In the genomic region with DNA sequence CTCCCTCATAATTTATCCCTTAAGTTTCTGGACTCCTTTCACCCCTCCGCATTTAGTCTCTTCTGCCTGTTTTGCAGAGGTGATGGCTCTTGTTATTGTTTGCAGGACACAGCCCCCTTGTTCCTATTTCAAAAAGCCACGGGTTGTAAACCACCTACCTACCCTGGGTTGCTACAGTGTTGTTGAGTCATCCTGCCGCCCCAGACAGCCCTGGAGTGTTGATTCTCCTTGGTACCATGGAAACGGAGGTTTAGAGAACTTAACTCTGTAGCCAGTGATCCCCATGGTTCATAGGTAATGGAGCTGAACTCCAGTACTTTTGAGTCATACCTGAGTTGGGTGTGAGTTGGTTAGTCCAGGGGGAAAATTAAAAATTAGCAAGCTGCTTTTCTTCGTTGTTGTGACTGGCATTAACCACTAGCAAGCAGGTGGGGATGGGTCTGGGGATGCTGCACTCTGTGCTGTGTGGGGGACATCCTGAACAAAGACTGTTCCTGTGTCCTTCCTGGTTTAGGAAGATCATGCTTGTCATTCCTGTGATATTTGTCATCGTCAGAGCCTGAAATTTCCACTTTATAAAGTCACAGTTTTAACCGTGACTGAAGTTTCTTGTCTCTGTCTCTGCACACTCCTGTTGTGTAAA, we compare ENCODE assay signal across 8 mouse cellular contexts. TPM values are rescaled to one million over a fixed set of nuclear protein-coding genes. Genes with fewer than 3 reads are reported as not detected.
DNase-seq lines count a peak whose midpoint lies in the region; ATAC-seq and TF ChIP-seq lines count a peak whose summit lies in the region.

No protein-coding gene starts in this region.

- ATAC-seq in neural tube, embryonic 11.5 days (ENCODE audit: insufficient read depth, low FRiP score, low TSS enrichment) = no peak
- no peak for ATAC-seq in hindbrain, postnatal 0 days
- ATAC-seq in stomach, embryonic 16.5 days (ENCODE audit: insufficient read depth, low FRiP score) = no peak

- no peak for TF ChIP-seq CTCF in hindbrain, postnatal 0 days (IDR thresholded peaks at IDR 0.05; ENCODE audit: low read depth)

- H3K4me2 ChIP-seq in neural tube, embryonic 11.5 days (ENCODE audit: low read depth) = peak overlapping the region; percentile 71
- H3K4me2 ChIP-seq in hindbrain, postnatal 0 days (ENCODE audit: low read depth, low read length) = peak overlapping the region; percentile 76
- peak overlapping the region; percentile 78 for H3K4me2 ChIP-seq in stomach, embryonic 16.5 days (ENCODE audit: low read depth, low read length)

- H3K27ac ChIP-seq in neural tube, embryonic 11.5 days (ENCODE audit: low read depth, low read length) = no peak overlapping the region
- H3K27ac ChIP-seq in hindbrain, postnatal 0 days = peak overlapping the region; percentile 20; the same call in 1 of the 2 replicates
- peak overlapping the region; percentile 21; the same call in 1 of the 2 replicates for H3K27ac ChIP-seq in stomach, embryonic 16.5 days (ENCODE audit: low read length)

- H3K9ac ChIP-seq in neural tube, embryonic 11.5 days (ENCODE audit: low read length) = no peak overlapping the region; the same call in 1 of the 2 replicates
- peak overlapping the region; percentile 100 for H3K9ac ChIP-seq in hindbrain, postnatal 0 days (replicated peaks; ENCODE audit: low read length)
- peak overlapping the region; percentile 56 for H3K9ac ChIP-seq in stomach, embryonic 16.5 days (ENCODE audit: low read length)

- WGBS in neural tube, embryonic 11.5 days = 15% methylated on average over 7 of the region's 7 CpGs
- 9% methylated on average over 7 of the region's 7 CpGs for WGBS in hindbrain, postnatal 0 days
- 25% methylated on average over 7 of the region's 7 CpGs for WGBS in stomach, embryonic 16.5 days

- H3K36me3 ChIP-seq in neural tube, embryonic 11.5 days (ENCODE audit: control insufficient read depth, insufficient read depth, low read length) = no peaks in the 10 kb centered on the region
- H3K36me3 ChIP-seq in hindbrain, postnatal 0 days (ENCODE audit: insufficient read depth, low read length) = no peaks in the 10 kb centered on the region
- H3K36me3 ChIP-seq in stomach, embryonic 16.5 days (ENCODE audit: control insufficient read depth, insufficient read depth, low read length) = no peaks in the 10 kb centered on the region

- peaks cover 33% of the 10 kb centered on the region for H3K4me1 ChIP-seq in neural tube, embryonic 11.5 days (ENCODE audit: control insufficient read depth, insufficient read depth, low read length)
- H3K4me1 ChIP-seq in hindbrain, postnatal 0 days (ENCODE audit: insufficient read depth, low read length) = peaks cover 37% of the 10 kb centered on the region
- H3K4me1 ChIP-seq in stomach, embryonic 16.5 days (ENCODE audit: control insufficient read depth, insufficient read depth, low read length) = peaks cover 51% of the 10 kb centered on the region

- H3K9me3 ChIP-seq in neural tube, embryonic 11.5 days (ENCODE audit: control insufficient read depth, low read length) = no peaks in the 10 kb centered on the region
- no peaks in the 10 kb centered on the region for H3K9me3 ChIP-seq in hindbrain, postnatal 0 days (ENCODE audit: low read length)
- no peaks in the 10 kb centered on the region for H3K9me3 ChIP-seq in stomach, embryonic 16.5 days (replicated peaks; ENCODE audit: control insufficient read depth, low read length)

- peak overlapping the region; percentile 79 for H3K4me3 ChIP-seq in neural tube, embryonic 11.5 days (ENCODE audit: low read depth, low read length)
- H3K4me3 ChIP-seq in hindbrain, postnatal 0 days (ENCODE audit: low read length) = peak overlapping the region; percentile 98
- peak overlapping the region; percentile 93 for H3K4me3 ChIP-seq in stomach, embryonic 16.5 days (replicated peaks; ENCODE audit: low read length)

- DNase-seq in neural tube, embryonic 11.5 days (ENCODE audit: low spot score) = no peak
- DNase-seq in neural tube, embryonic 10.5 days (ENCODE audit: extremely low spot score, low spot score) = no peak
- DNase-seq in c-Kit-positive CD71-negative TER-119-negative erythroid progenitor cells, embryonic 14.5 days (ENCODE audit: low read depth) = peak; percentile 70
- DNase-seq in hindbrain, postnatal 0 days (ENCODE audit: low spot score) = no peak
- DNase-seq in lung, postnatal 25 days (ENCODE audit: low spot score) = peak; percentile 68
- DNase-seq in layer of hippocampus, postnatal 10 days (ENCODE audit: low spot score in 2 of 2) = no peak
- DNase-seq in ovary, adult 18-20 months (ENCODE audit: low spot score) = no peak

- no peaks in the 10 kb centered on the region for H3K27me3 ChIP-seq in neural tube, embryonic 11.5 days (ENCODE audit: control insufficient read depth, insufficient read depth, low read length)
- no peaks in the 10 kb centered on the region for H3K27me3 ChIP-seq in hindbrain, postnatal 0 days (ENCODE audit: insufficient read depth, low read length)
- H3K27me3 ChIP-seq in stomach, embryonic 16.5 days (ENCODE audit: control insufficient read depth, insufficient read depth, low read length) = no peaks in the 10 kb centered on the region

RNA-seq across cellular contexts. Expression of a gene that starts 1.8 kb away (rescaled TPM):
- 40.6 and 42.1 TPM in 2 replicates for polyA plus RNA-seq in neural tube, embryonic 11.5 days (2014; fragmentation: Nextera tagmentation; extraction: Ambion mirVana)
- total RNA-seq in hindbrain, postnatal 0 days (2014; rRNA removed) = 33.9 and 35.5 TPM in 2 replicates
- 36.2 and 37.5 TPM in 2 replicates for polyA plus RNA-seq in hindbrain, postnatal 0 days (2015; fragmentation: Nextera tagmentation; extraction: Ambion mirVana)
- polyA plus RNA-seq in stomach, embryonic 16.5 days (2015; fragmentation: Nextera tagmentation; extraction: Ambion mirVana) = 44.0 and 52.0 TPM in 2 replicates
- 10 to 100 TPM; 31.6 to 33.9 TPM for total RNA-seq in layer of hippocampus, postnatal 10 days (2021)

RNA-seq across cellular contexts. Expression of a gene that starts 2.6 kb away (rescaled TPM):
- polyA plus RNA-seq in neural tube, embryonic 11.5 days (2014; fragmentation: Nextera tagmentation; extraction: Ambion mirVana) = 47.6 and 52.2 TPM in 2 replicates
- total RNA-seq in hindbrain, postnatal 0 days (2014; rRNA removed) = 53.7 and 54.1 TPM in 2 replicates
- 45.4 and 45.6 TPM in 2 replicates for polyA plus RNA-seq in hindbrain, postnatal 0 days (2015; fragmentation: Nextera tagmentation; extraction: Ambion mirVana)
- 26.7 and 30.3 TPM in 2 replicates for polyA plus RNA-seq in stomach, embryonic 16.5 days (2015; fragmentation: Nextera tagmentation; extraction: Ambion mirVana)
- total RNA-seq in layer of hippocampus, postnatal 10 days (2021) = 100 to 1,000 TPM in 1 of 2 experiments, 10 to 100 TPM in 1; 99.4 to 116 TPM

Comparison
In these comparisons a context has a peak if more than half of its experiments do, and no peak if none do; other contexts are left out.
1. DNase-seq: peak in c-Kit-positive CD71-negative TER-119-negative erythroid progenitor cells, embryonic 14.5 days (single experiment) and lung, postnatal 25 days (single experiment); none in neural tube, embryonic 11.5 days (single experiment), neural tube, embryonic 10.5 days (single experiment), hindbrain, postnatal 0 days (single experiment), layer of hippocampus, postnatal 10 days (0 of 2) and ovary, adult 18-20 months (single experiment).
2. Peak in every context shown above with its lines, with median percentiles within 50 percentile points of each other: H3K4me2 ChIP-seq and H3K4me3 ChIP-seq.